ENCODE assay signal across 9 mouse cellular contexts in the genomic region with DNA sequence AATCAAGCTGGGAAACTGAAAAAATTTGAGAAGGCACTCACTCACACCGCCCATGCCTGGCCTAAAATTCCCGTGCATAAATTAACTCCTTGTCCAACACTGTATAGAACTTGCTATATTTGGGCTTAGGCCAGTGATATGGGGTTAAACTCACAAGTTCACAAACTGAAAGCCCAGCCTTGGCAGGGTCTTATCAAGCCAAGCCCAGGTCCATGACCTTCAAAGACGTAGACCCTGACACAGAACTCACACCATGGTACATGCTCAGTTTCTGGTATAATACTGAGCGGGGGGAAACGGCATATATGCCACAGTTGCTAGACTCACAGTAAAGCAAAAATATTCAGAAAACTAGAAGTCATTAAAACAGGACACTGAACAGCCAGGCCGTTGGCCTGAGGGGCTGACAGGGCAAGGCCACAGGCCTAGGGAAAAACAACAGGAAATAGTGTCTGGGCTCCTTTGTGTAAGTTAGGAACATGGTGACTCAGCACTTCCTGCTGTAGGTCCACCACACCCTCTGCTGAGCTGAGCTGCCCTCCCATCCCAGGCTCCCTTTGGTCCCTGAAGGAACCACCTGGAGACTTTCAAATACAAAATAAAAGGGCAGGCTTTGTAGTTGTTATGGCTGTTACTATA. TPM values are rescaled to one million over a fixed set of nuclear protein-coding genes. Genes with fewer than 3 reads are reported as not detected.
DNase-seq lines count a peak whose midpoint lies in the region; ATAC-seq and TF ChIP-seq lines count a peak whose summit lies in the region.
"Had no signal": no experiment of that assay in that cellular context is flagged by ENCODE, and none has a peak within 500 bp of the region (broad histone marks: within the 10 kb centered on the region; RNA-seq: fewer than 3 reads in every experiment).

No protein-coding gene starts in this region.

- no peaks in the 10 kb centered on the region for H3K36me3 ChIP-seq in embryonic facial prominence, embryonic 10.5 days (replicated peaks)
- H3K36me3 ChIP-seq in intestine, embryonic 16.5 days (ENCODE audit: control insufficient read depth, insufficient read depth, low read length): no peaks in the 10 kb centered on the region
- H3K36me3 ChIP-seq: embryonic facial prominence, embryonic 12.5 days had no signal

- peak; percentile 28; the same call in 1 of the 2 replicates for TF ChIP-seq POLR2A in lung, adult 2 months (IDR thresholded peaks at IDR 0.05; ENCODE audit: borderline replicate concordance, extremely low read depth, low read depth, low read length)

- H3K27ac ChIP-seq in embryonic facial prominence, embryonic 10.5 days (replicated peaks): peak overlapping the region; percentile 48; the same call in 1 of the 2 replicates
- H3K27ac ChIP-seq in intestine, embryonic 16.5 days (ENCODE audit: low read length): 0 out of 2 replicates have a peak overlapping the region, but pooled peaks have one; percentile 7
- H3K27ac ChIP-seq: embryonic facial prominence, embryonic 12.5 days had no signal

- H3K4me2 ChIP-seq in intestine, embryonic 16.5 days (ENCODE audit: low read depth, low read length): no peak overlapping the region
- H3K4me2 ChIP-seq: embryonic facial prominence, embryonic 12.5 days had no signal

- DNase-seq in spleen, adult 12 weeks (ENCODE audit: low spot score): peak; percentile 36
- DNase-seq in spleen, adult 18-20 months: no peak
- no peak for DNase-seq in embryonic facial prominence, embryonic 10.5 days (ENCODE audit: low spot score)
- peak; percentile 27 for DNase-seq in lung, adult 2 months
- peak; percentile 26 to 40 for DNase-seq in thymus, postnatal 36 days
- no peak for DNase-seq in testis, postnatal 14 days (ENCODE audit: low spot score)
- no peak for DNase-seq in cerebellum, postnatal 10 days

- no peaks in the 10 kb centered on the region for H3K9me3 ChIP-seq in embryonic facial prominence, embryonic 10.5 days
- H3K9me3 ChIP-seq in intestine, embryonic 16.5 days (ENCODE audit: control insufficient read depth, low read length): no peaks in the 10 kb centered on the region
- H3K9me3 ChIP-seq: embryonic facial prominence, embryonic 12.5 days had no signal

- no peaks in the 10 kb centered on the region for H3K27me3 ChIP-seq in embryonic facial prominence, embryonic 10.5 days (replicated peaks; ENCODE audit: low read depth, poor library complexity, severe bottlenecking)
- no peaks in the 10 kb centered on the region for H3K27me3 ChIP-seq in intestine, embryonic 16.5 days (replicated peaks; ENCODE audit: control insufficient read depth, insufficient read depth, low read length)
- H3K27me3 ChIP-seq: embryonic facial prominence, embryonic 12.5 days had no signal

- H3K4me3 ChIP-seq in embryonic facial prominence, embryonic 10.5 days: no peak overlapping the region
- H3K4me3 ChIP-seq in intestine, embryonic 16.5 days (ENCODE audit: low read length): no peak overlapping the region
- H3K4me3 ChIP-seq in lung, adult 2 months (replicated peaks; ENCODE audit: extremely low read depth, low read depth, low read length): no peak overlapping the region
- H3K4me3 ChIP-seq: embryonic facial prominence, embryonic 12.5 days had no signal

- no peak for TF ChIP-seq CTCF in lung, adult 2 months (IDR thresholded peaks at IDR 0.05; ENCODE audit: insufficient read depth, low read length)

- WGBS in embryonic facial prominence, embryonic 10.5 days: 76% methylated on average over 6 of the region's 6 CpGs
- 75% methylated on average over 6 of the region's 6 CpGs for WGBS in intestine, embryonic 16.5 days
- WGBS in lung, adult 2 months: 53% methylated on average over 6 of the region's 6 CpGs

- peak; percentile 79 for ATAC-seq in intestine, embryonic 16.5 days

- H3K9ac ChIP-seq in intestine, embryonic 16.5 days (ENCODE audit: low read depth, low read length): no peak overlapping the region
- H3K9ac ChIP-seq: embryonic facial prominence, embryonic 12.5 days had no signal

- no peaks in the 10 kb centered on the region for H3K4me1 ChIP-seq in embryonic facial prominence, embryonic 10.5 days
- peaks cover 3% of the 10 kb centered on the region; the same call in 1 of the 2 replicates for H3K4me1 ChIP-seq in intestine, embryonic 16.5 days (ENCODE audit: control insufficient read depth, insufficient read depth, low read length)
- H3K4me1 ChIP-seq in lung, adult 2 months (ENCODE audit: control insufficient read depth, insufficient read depth, low read length): no peaks in the 10 kb centered on the region; the same call in 1 of the 2 replicates
- H3K4me1 ChIP-seq: embryonic facial prominence, embryonic 12.5 days had no signal

RNA-seq across cellular contexts. Expression of a gene that starts 12.3 kb away (rescaled TPM):
- 0.36 and 0.42 TPM in 2 replicates for polyA plus RNA-seq in embryonic facial prominence, embryonic 10.5 days (2016; fragmentation: Nextera tagmentation; extraction: Ambion mirVana)
- 0.05 and 0.09 TPM in 2 replicates for polyA plus RNA-seq in intestine, embryonic 16.5 days (2015; fragmentation: Nextera tagmentation; extraction: Ambion mirVana)
- polyA plus RNA-seq in lung, adult 2 months (2012; rRNA removed): 2.3 and 3.7 TPM in 2 replicates

Comparison
In these comparisons a context has a peak if more than half of its experiments do, and no peak if none do; other contexts are left out.
1. DNase-seq: peak in spleen, adult 12 weeks (single experiment), lung, adult 2 months (single experiment) and thymus, postnatal 36 days (2 of 2); none in spleen, adult 18-20 months (0 of 2), embryonic facial prominence, embryonic 10.5 days (single experiment), testis, postnatal 14 days (single experiment) and cerebellum, postnatal 10 days (0 of 2).